Mouse (Mus musculus) cerebellum, postnatal 14 days (tissue): ENCODE data around the gene Kyat3.

Experiments
- DNase-seq, 2 experiments: peaks; one replicate each; pipeline ENCODE4 v3.0.0; 2021; ENCODE audit warnings: mixed read lengths in 2 of 2

Kyat3 gene

DNA sequence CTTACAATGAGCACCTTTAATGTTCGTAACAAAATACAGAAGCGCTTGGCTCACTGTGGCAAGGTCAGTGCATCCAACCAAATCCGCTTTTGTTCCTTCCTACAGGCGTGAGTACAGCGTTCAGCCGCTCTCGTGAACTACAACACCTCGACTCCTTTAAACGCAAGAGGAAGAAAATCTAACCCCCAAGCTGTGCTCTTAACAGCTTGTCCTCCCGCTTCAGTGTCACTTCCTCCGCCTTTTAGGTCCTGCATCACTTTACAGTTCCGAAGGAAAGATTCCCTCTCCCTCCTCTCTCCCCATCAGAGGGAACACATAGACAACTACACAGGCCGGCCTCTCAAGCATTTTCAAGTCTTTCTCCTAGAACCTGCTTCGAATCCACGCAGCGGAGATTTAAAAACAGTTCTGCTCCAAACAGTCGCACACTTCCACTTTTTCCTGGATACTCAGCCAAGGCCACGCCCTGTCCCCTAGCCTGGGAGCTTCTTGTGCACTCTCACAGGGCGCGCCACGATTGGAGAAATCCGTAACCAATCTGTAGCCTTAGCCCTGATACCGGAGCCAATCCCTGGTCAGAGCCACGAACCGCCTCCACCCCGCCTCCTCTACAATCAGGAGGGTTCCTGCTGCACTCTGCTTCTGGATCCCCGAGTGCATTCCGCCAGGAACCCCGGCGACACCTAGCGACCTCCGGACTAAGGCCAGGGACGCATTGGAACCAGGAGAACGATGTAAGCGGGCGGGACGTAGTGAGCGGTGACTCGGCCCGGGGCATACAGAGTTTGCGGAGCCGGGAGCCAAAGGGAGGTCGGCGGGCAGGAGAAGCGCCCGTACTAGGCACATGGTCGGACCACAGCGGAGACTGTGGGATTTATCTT, at the start of gene Kyat3:
Gene Kyat3 (plus strand): TSS at position 610 of the 881 bp plus-strand sequence.
- peak; percentile 87 to 90 for DNase-seq

DNA sequence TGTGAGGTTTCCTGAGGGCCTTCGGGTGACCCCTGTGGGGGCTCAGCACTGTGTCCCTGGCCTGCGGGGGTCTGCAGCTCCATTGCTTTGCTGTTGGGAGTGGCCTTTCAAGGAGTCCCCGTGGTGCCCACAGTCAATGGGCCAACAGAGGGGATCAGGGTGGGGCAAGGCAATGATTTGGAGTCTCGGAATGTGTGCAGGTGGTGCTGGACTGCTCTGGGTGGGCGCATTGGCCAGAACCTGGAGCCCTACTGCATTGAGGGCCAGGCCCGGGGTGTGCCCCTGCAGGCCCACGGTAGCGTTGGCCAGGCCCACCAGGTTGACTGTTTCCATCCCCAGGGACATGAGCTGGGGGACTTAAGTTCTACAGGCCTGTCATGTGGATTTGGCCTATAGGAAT, 36.1 kb upstream of the Kyat3 start:
- no peak for DNase-seq

DNA sequence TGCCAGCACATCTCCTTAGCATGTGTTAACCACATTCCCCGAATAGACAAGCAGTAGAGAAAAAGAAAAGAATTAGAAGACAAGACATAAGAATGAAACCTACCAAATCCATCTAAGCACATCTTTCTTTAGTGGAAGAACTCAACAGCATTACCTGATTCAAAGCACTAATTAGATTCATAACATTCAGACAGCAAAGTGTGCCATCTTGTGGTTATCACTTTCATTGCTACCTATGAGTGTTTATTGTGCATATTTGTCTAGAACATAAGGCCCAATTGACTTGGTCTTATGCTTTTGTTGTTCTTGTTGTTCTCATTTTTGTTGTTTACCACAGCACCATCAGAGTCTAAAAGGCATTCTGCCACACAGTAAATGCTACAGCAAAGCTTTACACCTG, 26.2 kb upstream of the Kyat3 start:
- peak in 1 of 2 experiments; percentile 13 for DNase-seq

DNA sequence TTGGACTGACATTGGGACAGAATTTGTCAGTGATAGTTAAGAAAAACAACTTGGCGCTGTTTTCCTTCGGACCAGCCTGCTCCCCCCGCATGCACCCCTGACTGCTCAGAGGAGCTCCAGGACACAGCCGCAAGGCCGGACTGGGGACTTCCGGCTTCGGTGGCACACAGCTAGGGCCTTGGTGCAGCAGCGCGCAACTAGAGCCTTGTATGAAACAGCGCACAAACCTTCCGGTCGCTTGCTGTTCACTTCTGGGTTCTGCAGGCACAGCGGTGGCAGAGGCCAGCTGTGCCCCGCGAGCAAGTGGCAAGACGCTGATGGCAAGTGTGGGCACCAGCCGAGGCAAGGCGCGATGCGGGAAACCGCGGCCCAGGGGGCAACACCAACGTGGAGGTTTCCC, 12.9 kb upstream of the Kyat3 start:
- DNase-seq = no peak

DNA sequence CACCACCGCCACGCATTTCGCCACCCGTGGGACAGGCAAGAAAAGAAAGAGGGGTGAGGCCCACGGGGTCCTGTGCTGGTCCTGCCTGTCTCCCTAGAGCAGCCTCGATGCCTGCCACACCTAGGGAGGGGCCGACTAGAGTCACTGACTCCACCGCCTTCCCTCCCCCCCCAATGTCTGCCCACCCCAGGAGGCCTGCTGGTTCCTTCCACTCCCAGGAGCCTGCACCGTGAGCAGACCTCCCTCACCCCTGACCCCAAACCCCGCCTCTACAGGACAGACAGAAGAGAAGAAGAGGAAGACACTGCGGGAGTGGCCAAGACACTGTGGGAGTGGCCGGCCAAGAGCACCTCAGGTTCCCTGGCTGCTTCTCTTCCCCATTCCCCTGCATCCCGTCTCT, 12.5 kb upstream of the Kyat3 start:
- DNase-seq = no peak

DNA sequence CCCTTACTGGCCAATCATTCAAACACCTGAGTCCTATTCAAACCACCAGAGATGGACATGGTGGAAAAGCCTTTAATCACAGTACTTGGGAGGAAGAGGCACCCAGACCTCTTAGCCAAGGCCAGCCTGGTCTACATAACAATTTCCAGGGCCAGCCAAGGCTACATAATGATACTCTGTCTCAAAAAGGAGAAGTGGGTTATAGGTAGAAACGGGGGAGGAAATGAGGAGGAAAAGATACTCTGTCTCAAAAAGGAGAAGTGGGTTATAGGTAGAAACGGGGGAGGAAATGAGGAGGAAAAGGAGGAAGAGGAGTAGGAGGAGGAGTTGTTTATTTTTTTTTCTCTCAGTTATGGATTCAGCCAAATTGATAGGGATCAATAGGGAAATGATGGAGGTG, 4.3 kb upstream of the Kyat3 start:
- DNase-seq = no peak

DNA sequence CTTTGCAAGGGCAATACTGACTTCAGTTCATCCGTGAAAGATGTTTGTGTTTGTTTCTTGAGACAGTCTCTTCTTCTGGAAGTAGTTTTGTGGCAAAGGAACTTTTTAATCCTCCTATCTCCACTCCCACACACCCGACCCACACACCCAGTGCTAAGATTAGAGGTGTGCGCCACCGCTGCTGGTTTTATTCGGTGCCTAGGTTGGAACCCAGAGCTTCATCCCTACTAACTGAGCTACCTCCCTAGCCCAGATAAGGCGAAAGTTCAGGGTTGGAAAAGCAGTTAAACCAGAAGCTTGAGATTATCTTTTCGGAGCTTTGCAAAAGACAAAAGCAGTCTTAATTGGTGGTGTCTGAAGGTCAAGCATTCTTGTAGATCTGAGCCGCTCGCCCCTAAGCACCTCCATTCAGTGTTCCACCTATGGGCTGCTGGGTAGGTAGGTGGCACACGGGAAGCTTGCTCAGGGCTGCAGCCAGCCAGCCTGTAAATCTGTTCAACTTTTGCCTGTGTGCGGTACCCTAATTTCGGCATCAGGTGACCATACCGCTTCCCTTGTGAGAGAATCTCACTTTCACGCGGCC, 647 bp downstream of the Kyat3 start:
- DNase-seq = no peak

DNA sequence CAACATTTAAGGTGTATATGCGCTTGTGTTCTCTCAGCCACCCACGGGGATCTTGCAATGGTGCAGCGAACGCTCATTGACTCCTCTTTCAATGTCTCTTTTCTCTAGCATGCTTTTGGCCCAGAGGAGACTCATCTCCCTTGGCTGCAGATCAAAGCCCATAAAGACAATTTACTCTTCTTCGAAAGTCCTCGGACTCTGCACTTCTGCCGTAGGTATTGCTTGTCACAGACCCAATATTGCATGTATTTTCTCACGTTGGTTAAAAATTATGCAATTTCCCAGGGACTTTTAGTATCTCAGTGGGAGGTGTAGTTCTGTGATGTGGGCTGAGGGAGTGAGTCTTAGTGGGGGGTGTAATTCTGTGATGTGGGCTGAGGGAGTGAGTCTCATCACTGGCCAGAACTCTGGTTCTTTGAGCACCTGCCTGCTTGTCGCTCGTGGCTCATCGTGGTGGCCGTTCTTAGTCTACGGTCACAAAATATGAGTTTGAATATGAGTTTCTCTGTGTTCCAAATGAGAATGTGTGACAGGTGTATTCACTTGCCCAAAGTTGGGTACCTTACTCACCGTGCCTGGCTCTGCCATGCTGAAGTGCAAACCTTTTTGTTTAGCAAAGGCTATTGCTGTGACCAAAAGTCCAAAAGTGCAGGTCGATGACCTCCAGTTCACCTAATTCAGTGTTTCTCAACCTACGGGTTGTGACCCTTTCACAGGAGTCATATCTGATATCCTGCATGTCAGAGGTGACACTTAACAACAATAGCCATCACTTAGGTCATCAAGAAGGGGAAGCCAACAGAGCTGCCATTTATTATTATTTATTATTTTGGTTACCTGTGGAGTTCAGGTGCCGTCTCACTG, 6.0 kb downstream of the Kyat3 start:
- no peak for DNase-seq

DNA sequence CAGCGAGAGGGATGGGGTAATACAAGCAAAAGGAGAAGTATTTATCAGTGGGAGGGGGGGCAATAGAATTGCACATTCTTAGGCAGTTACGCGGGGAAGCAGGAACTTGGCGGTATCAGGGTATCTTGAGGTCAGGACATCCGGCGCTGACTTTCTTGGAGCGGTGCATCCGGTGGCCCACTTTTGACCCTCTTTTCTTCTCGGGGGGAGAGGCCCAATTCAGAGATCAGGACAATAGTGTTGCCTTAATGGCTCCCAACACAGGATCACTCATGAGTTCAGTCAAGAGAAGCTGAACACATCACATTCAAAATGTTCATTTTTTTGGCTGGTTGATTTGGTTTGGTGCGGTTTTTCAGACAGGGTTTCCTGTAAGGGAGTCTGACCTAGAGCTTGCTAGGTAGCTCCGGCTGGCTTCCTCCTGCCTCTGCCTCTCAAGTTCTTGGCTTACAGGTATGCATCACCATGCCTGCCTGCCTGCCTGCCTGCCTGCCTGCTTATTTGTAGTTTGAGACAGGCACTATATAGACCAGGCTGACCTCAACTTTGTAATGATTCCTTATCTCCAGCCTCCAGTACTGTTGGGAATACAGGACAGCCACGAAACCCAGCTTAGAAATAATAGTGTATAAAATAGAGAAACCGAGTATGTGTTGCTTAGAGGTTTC, 7.5 kb downstream of the Kyat3 start:
- peak in 1 of 2 experiments; percentile 8 for DNase-seq

DNA sequence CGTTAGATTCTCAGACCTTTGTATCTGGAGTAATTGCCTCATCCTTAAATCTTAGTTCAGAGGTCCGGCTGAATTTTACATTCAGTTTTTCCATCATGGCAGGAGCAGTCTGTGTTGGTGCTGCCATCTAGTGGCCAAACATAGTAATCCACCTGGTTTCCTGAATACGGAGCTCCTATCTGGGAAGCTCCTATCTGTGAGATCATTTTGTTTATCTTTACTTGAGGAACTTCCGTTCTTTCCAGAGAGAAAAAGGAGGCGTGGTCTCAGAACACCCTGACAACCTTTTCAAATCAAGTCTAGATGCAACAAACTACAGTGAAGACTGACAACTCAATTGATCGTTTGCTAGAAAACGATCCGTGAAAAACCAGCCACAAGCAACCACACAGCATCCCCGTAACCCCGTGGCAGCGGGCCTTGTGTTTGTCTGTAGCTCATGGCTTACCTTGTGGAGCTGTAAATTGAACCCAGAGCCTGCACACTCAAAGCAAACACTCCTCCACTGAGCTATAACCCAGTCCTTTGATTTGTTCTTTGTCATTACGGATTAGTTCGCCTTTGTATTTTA, 8.1 kb downstream of the Kyat3 start:
- peak; percentile 86 to 87 for DNase-seq

DNA sequence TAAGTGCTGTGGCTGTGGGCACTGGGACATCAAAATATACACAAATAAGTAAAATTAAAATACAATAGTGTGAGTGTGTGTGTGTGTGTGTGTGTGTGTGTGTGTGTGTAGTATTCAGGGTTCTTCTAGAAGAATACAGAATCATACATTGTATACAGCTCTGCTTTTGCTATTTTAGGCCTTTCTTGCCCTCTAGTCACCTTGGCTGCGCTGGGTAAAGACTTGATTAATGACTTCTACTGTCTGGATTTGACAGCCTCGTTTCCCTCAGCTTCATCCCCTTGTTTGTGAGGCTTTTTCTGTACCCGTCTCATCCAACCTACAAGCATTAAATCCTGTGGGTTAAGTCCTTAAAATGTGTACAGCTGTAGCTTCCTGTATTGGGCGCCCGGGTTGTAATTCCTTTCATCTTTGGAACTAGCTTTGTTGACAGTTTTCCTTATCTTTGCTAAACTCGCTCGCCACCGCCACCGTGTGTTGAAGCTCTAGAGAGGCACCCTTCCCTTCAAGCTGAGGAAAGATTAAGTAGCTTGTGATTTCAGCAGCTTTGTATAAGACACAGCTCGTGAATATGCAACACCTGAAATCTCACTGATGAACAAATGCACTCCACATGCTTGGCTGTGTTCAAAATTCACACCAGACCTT, 9.6 kb downstream of the Kyat3 start:
- peak; percentile 44 to 62 for DNase-seq

DNA sequence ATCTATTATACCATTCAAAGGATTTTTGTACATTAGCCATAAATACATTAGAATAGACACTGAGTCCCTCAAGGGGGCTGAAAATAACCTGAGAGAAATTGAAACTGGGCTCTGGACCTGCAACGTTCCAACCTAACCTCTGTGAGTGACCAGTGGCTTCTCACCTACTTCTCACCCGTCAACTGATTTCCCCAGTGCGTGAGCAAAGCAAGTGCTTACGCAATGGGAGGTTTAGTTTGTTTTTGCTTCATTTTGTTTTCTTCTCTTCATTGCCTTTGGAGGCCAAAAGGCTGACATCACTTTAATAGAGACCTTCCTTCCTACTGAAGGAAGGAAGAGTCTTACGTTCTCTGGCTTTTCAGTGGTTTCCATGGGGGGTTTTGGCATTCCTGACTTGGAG, 10.5 kb downstream of the Kyat3 start:
- DNase-seq = no peak

DNA sequence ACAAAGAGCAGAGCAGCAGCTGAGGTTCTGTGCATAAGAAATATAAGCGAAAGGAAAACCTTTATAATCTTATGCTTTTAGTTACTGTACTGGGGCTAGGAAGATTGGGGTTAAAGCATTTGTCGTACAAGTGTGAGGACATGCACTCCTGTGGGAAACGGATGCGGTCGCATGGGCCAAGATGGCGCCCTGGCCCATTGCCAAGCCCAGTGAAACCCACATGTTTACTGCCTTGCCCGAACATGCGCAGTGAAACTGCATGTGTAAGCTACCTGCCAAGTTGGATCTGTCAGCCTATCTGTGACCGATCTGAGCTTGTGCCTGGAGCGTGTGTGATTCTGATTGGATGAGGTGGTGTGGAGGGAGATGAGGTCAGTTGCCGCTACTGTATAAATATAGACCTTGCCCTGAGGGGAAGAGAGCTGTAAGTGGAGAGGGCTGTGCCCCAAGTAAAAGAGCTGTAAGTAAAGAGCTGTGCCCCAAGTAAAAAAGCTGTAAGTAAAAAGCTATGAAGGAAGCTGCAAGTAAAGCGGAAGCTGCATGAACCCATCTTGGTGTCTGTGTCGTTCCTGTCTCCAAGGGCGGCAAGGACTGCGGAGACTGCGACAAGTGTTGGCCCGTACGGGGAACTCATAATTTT, 11.7 kb downstream of the Kyat3 start:
- DNase-seq = peak in 1 of 2 experiments; percentile 28

DNA sequence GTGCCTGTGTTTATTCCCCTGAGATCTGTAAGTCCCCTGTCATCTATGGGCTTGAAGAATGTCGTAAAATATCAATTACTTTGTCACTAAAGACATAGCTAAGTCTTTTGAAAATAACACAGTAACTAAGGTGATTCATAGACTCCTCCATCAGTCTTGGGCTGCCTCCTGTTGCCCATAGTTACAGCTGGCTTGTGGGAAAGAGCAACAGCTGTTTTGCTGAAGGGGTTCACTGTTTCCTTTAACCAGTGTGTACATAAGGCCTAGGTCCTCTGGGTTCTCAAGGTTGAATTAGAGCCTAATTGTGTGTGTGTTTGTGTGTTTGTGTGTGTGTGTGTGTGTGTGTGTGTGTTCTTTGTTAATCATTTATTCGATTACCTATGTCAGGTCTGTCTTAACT, 24.6 kb downstream of the Kyat3 start:
- DNase-seq = no peak

DNA sequence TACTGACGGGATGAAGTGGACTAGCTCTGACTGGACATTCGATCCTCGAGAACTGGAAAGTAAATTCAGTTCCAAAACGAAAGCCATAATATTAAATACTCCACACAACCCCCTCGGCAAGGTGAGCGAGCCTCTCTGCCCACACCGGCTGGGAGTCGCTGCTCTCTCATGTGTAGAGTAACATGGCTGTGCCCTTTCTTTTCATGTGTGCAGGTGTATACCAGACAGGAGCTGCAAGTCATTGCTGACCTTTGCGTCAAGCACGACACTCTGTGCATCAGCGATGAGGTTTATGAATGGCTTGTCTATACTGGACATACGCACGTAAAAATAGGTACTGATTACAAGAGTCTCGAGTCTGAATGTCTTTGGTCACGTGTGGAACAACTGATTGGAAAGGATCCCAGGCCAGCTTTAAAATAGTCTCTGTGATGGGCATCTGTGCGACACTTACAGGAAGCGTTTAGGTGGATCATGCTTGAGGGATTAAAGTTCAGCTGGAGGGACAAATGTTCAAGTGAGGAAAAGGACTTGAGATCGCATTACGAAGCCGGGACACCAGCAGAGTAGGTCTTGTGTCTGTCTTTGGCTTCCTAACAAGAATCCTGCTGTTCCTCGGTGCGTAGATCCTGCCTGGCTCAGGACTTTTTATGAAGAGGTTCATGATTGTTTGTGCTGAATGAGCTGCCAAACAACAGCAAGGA, 25.3 kb downstream of the Kyat3 start:
- no peak for DNase-seq

DNA sequence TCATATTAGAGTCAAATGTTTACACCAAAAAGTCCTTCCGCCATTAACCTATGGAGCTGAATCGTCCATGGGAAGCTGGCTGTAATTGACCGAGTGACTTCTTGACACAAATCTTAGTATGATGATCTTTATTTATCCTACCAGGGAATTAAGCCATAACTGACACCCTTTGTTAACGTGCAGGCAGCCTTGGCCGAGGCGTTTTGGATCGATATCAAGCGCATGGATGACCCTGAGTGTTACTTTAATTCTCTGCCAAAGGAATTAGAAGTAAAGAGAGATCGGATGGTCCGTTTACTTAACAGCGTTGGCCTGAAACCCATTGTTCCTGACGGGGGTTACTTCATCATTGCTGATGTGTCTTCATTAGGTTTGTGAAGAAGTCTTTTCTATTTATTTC, 33.4 kb downstream of the Kyat3 start:
- DNase-seq = no peak

DNA sequence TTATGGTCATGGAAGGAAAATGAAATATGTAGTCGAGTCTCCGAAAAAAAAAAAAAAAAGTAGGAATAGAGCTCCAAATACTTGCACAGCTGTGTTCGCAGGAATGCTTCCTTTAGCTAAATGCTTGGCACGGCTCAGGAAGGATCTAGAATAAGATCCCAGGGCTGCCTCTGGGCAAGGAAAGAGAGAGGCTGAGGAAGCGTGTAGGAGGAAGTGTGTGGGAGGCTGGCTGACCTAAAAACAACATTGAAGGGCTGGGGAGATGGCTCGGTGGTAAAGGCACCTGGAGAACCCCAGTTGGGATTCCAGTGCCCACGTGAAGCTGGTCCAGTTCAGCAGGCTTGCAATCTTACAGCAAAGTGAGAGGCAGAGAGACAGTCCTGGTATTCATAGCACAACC, 40.0 kb downstream of the Kyat3 start:
- no peak for DNase-seq

DNA sequence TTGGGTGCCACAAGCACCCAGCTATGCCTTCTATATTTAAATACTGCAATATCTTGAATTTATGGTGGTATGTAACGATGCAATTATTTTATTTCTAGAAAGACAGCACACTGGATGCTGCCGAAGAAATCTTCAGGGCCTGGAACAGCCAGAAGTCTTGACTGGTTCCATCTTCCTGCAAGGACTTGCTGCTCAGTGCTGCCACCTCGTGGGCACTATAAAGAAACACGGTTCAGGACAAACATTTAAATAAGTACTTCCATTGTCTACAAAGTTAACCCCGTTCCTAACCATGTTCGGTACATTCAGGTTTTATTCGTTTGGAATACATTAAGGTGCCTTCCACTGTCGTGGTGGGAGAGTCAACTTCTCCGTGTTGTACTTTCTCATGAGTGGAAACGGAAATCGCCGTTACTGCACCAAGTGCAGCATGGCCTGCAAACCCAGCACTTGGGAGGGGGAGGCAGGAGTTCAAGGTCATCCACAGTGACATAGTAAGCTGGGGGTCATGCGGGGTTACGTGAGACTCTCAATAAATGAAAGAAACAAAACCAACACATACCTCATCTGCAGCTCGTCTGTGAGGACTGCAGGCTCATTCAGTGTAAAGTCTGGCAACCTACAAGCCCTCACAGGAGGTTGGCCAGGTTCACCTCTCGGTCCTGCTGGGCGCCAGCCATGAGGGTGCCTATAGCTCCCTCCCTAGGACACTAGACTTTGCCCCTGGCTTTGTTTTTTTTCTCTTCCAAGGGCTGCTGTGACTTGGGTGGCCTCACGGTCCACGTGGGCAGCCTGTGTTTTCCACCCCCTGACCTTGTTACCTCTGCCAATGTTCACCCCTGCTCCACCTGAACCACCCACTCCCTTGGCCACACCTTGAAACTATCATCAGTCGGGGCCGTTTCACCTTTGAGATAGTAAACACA, 43.4 kb downstream of the Kyat3 start:
- DNase-seq = peak; percentile 46 to 55

DNA sequence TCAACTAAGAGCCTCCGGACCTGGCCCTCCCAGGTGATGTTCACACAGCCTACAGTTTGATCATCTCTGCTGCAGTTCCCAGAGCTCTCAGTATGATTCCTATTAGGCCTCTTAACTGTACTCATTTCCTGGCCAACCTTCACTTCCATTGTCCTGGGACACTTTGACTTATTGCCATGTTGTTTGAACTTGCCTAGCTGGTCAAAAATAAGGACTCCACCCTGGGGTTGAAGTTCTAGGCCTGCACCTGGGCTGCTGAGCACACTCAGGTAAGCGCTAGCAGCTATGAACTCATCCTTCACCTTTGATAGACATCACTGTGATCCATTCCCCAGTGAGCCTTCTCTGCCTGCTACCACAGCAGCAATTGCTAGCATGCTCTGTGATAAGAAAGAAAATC, 44.2 kb downstream of the Kyat3 start:
- DNase-seq = no peak

DNA sequence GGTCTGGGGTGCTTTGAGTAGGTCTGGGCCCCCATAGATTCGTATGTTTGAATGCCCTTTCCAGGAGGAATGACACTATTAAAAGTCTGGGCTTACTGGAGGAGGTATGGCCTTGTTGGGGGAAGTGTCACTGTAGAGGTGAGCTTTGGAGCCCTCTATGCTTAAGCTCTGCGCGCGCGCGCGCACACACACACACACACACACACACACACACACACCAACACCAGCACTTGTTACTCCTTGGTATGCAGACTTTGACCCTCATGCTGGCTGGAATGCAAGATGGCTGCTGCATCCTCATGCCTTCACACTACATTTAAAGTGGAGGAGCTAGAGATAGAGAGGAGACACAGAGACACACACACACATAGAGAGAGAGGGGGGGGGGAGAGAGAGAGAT, 46.8 kb downstream of the Kyat3 start:
- no peak for DNase-seq
